Mouse (Mus musculus) hindbrain, postnatal 0 days (tissue): ENCODE measurements at regions not wholly inside any gene's neighbourhood (a gene's known extent, or its start where the extent isn't known, plus 50 kb on each side); places are given as distances from the start of the nearest gene placed in this dataset.
A peak's percentile ranks its signal among the peaks of the same experiment; 100 is the strongest.
"Not testable (repeated sequence)": the region's sequence is repeated elsewhere in the genome, so short reads cannot be mapped to it uniquely, and the experiment has no call there.

ENCODE experiments used
- ATAC-seq: fragments of 200-750 bp; cut with Nextera tagmentation; 2 replicates; pipeline ENCODE4 v1.8.0; 2017; ENCODE audit warnings: mild to moderate bottlenecking, moderate TSS enrichment, moderate library complexity
- DNase-seq: peaks from one replicate; pipeline ENCODE4 v3.0.0-alpha.2; 2015; ENCODE audit warnings: low spot score
- H3K27ac ChIP-seq: fragments of 300-500 bp; sonication (generic); 2 replicates; pipeline ENCODE4 v1.5.1; 2014; ENCODE audit warnings: mild to moderate bottlenecking
- H3K27me3 ChIP-seq: fragments of 300-500 bp; sonication (generic); 2 replicates; pipeline ENCODE4 v1.6.1; 2014; ENCODE audit warnings: low read length, mixed read lengths; ENCODE audit not compliant: insufficient read depth
- H3K36me3 ChIP-seq: fragments of 300-500 bp; sonication (generic); 2 replicates; pipeline ENCODE4 v1.6.1; 2014; ENCODE audit warnings: low read length, mixed read lengths; ENCODE audit not compliant: insufficient read depth
- H3K4me1 ChIP-seq: fragments of 300-500 bp; sonication (generic); 2 replicates; pipeline ENCODE4 v1.6.1; 2014; ENCODE audit warnings: antibody characterized with exemption, low read length, mixed read lengths; ENCODE audit not compliant: insufficient read depth
- H3K4me2 ChIP-seq: fragments of 300-500 bp; sonication (generic); 2 replicates; pipeline ENCODE4 v1.6.1; 2014; ENCODE audit warnings: low read depth, mild to moderate bottlenecking, low read length, moderate library complexity, mixed read lengths
- H3K4me3 ChIP-seq: fragments of 300-500 bp; sonication (generic); 2 replicates; pipeline ENCODE4 v1.5.1; 2014; ENCODE audit warnings: low read length
- H3K9ac ChIP-seq: fragments of 300-500 bp; sonication (generic); replicated peaks from 2 replicates; pipeline ENCODE4 v1.6.1; 2014; ENCODE audit warnings: mild to moderate bottlenecking, low read length, moderate library complexity, mixed read lengths
- H3K9me3 ChIP-seq: fragments of 300-500 bp; sonication (generic); 2 replicates; pipeline ENCODE4 v1.6.1; 2016; ENCODE audit warnings: low read length, mixed read lengths
- CTCF ChIP-seq: IDR thresholded peaks from 2 replicates; pipeline ENCODE4 v1.5.1; 2016; ENCODE audit warnings: antibody characterized with exemption, control low read depth, low read depth
- WGBS: fragments of 180-500 bp; shearing (Covaris S2); extraction: QIAGEN DNeasy Blood & Tissue Kit; methylation state at CpG from one replicate; pipeline ENCODE4 v1.1.7; 2014; 5-methylcytosine and 5-hydroxymethylcytosine counted together

- no peak overlapping the region for H3K4me3 ChIP-seq
- H3K9ac ChIP-seq, result no peak overlapping the region
- no peaks in the 10 kb centered on the region for H3K27me3 ChIP-seq
- no peak for ATAC-seq
- no peak overlapping the region for H3K4me2 ChIP-seq
- DNase-seq, result no peak
- H3K9me3 ChIP-seq, result no peaks in the 10 kb centered on the region
- H3K36me3 ChIP-seq, result no peaks in the 10 kb centered on the region
- TF ChIP-seq CTCF, result no peak
- no peak overlapping the region for H3K27ac ChIP-seq
- WGBS, result 91% methylated on average over 1 of the region's 2 CpGs
- no peaks in the 10 kb centered on the region for H3K4me1 ChIP-seq
Measured at GRCm38 (mm10) chrX:103250961-103251360, 64.5 kb upstream of the Nap1l2 start.

- H3K36me3 ChIP-seq, H3K9me3 ChIP-seq, H3K9ac ChIP-seq, H3K4me2 ChIP-seq, H3K4me1 ChIP-seq, H3K4me3 ChIP-seq, H3K27ac ChIP-seq, DNase-seq, H3K27me3 ChIP-seq, ATAC-seq: not testable (repeated sequence)
Measured at GRCm38 (mm10) chrX:103251478-103251877, 65.0 kb upstream of the Nap1l2 start.

- not testable (repeated sequence) for H3K4me1 ChIP-seq, ATAC-seq, H3K27ac ChIP-seq, H3K4me2 ChIP-seq, H3K4me3 ChIP-seq, H3K9ac ChIP-seq, H3K36me3 ChIP-seq, H3K9me3 ChIP-seq, DNase-seq, H3K27me3 ChIP-seq
- 68% methylated on average over 1 of the region's 1 CpGs for WGBS
Measured at GRCm38 (mm10) chrX:103252056-103252850, 65.8 kb upstream of the Nap1l2 start.

DNA sequence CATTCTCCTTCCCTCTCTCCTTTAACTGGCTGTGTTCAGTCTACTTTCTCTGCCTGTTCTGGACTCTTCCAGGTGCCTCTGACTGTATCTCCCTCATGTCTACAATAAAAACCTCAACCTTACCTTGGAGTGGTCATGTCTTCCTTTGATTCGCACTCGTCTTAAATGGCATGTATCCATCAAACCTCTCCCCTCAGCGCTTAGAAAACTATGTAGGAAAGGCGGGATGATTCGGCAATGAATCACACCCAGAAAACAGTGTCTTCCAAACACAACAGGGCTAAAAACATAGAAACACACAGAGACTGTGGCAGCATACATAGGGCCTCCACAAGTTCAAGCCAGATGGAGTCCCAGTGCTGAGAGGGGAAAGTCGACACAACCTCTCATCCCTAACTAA lies 66.4 kb upstream of the Nap1l2 start:
- ATAC-seq (no peak), DNase-seq (no peak)
- H3K9ac ChIP-seq, result no peak overlapping the region
- H3K9me3 ChIP-seq, result no peaks in the 10 kb centered on the region
- no peak for TF ChIP-seq CTCF
- H3K4me1 ChIP-seq, result no peaks in the 10 kb centered on the region
- no peaks in the 10 kb centered on the region for H3K27me3 ChIP-seq
- H3K36me3 ChIP-seq, result no peaks in the 10 kb centered on the region
- H3K27ac ChIP-seq, result no peak overlapping the region
- no peak overlapping the region for H3K4me2 ChIP-seq
- WGBS, result 78% methylated on average over 6 of the region's 6 CpGs
- no peak overlapping the region for H3K4me3 ChIP-seq

GRCm38 (mm10) chrX:103254867-103255266 lies 66.3 kb upstream of the Cdx4 start:
- H3K27ac ChIP-seq, result no peak overlapping the region
- no peak for ATAC-seq
- no peak overlapping the region for H3K4me2 ChIP-seq
- H3K9ac ChIP-seq, result no peak overlapping the region
- H3K4me3 ChIP-seq, result no peak overlapping the region
- H3K36me3 ChIP-seq, result no peaks in the 10 kb centered on the region
- TF ChIP-seq CTCF, result no peak
- no peak for DNase-seq
- no peaks in the 10 kb centered on the region for H3K27me3 ChIP-seq
- 94% methylated on average over 3 of the region's 3 CpGs for WGBS
- H3K9me3 ChIP-seq, result no peaks in the 10 kb centered on the region
- H3K4me1 ChIP-seq, result no peaks in the 10 kb centered on the region

DNA sequence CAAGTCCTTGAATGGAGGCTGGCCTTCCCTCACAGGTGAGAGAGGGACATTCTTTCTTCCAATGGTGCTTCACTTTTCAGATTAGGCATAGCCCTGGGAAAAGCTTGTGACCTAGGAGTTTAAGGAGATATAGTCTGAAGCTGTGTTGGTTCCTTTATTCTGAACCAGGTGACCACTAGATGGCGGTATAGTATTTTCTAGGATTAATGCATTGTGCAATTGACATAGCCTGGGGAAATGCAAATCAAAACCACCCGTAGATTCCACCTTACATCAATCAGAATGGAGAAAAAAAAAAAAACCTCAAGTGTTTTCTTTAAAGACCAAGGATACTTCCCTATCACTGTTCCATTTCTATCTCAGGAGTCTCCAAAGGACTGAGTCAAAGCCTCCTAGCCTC lies 61.3 kb upstream of the Cdx4 start:
- 12% methylated on average over 2 of the region's 2 CpGs for WGBS
- Histone ChIP-seq H3K4me3 (no peak overlapping the region), H3K27me3 (no peaks in the 10 kb centered on the region; the same call in 1 of the 2 replicates), H3K9ac (no peak overlapping the region), H3K27ac (no peak overlapping the region), H3K4me2 (no peak overlapping the region), H3K4me1 (no peaks in the 10 kb centered on the region), H3K9me3 (no peaks in the 10 kb centered on the region), H3K36me3 (no peaks in the 10 kb centered on the region)
- peak; percentile 64; the same call in 1 of the 2 replicates for ATAC-seq
- TF ChIP-seq CTCF, result peak; percentile 71
- peak; percentile 83 for DNase-seq
